Mouse (Mus musculus) G1E (cell line): Measurements from ENCODE around the gene Ccdc134. TPM values are rescaled to one million over a fixed set of nuclear protein-coding genes. Genes with fewer than 3 reads are reported as not detected.
A peak's percentile ranks its signal among the peaks of the same experiment; 100 is the strongest.

Source experiments
- ATAC-seq: 2 replicates; pipeline ENCODE4 v1.8.0; 2016; ENCODE audit warnings: mild to moderate bottlenecking; ENCODE audit not compliant: insufficient number of reproducible peaks, poor library complexity, low FRiP score, severe bottlenecking; ENCODE audit errors: extremely low read depth
- DNase-seq: peaks from one replicate; pipeline ENCODE4 v3.0.0; 2012; ENCODE audit warnings: low spot score
- H3K27me3 ChIP-seq: 2 replicates; pipeline ENCODE4 v1.6.1; 2012; ENCODE audit warnings: mild to moderate bottlenecking, low read length, inconsistent platforms; ENCODE audit not compliant: insufficient read depth
- H3K36me3 ChIP-seq: replicated peaks from 2 replicates; pipeline ENCODE3; 2012; ENCODE audit warnings: mild to moderate bottlenecking, inconsistent platforms
- H3K4me1 ChIP-seq: 2 replicates; pipeline ENCODE4 v1.6.1; 2012; ENCODE audit warnings: low read depth, low read length, inconsistent platforms, mixed read lengths; ENCODE audit not compliant: insufficient read depth
- H3K4me3 ChIP-seq: 2 replicates; pipeline ENCODE4 v1.5.1; 2012; ENCODE audit warnings: low read depth, mild to moderate bottlenecking, inconsistent platforms, low read length, moderate library complexity, mixed read lengths
- H3K9me3 ChIP-seq: replicated peaks from 2 replicates; pipeline ENCODE4 v1.6.1; 2012; ENCODE audit warnings: inconsistent platforms
- CTCF ChIP-seq: IDR thresholded peaks from 2 replicates; pipeline ENCODE4 v1.5.1; 2012; ENCODE audit warnings: low read depth, low read length, inconsistent platforms, mixed read lengths
- GATA1 ChIP-seq: IDR thresholded peaks from 2 replicates; pipeline ENCODE4 v1.6.1; 2012; ENCODE audit warnings: borderline replicate concordance, low read length, inconsistent platforms, mixed read lengths
- GATA2 ChIP-seq: IDR thresholded peaks from 2 replicates; pipeline ENCODE4 v1.6.1; 2012; ENCODE audit warnings: low read depth, low read length, inconsistent platforms, borderline replicate concordance
- POLR2AphosphoS5 ChIP-seq: IDR thresholded peaks from 2 replicates; pipeline ENCODE4 v1.6.1; 2012; ENCODE audit warnings: low read depth, low read length, inconsistent platforms; ENCODE audit not compliant: insufficient replicate concordance
- TAL1 ChIP-seq: conservative IDR thresholded peaks from 2 replicates; pipeline ENCODE4 v1.6.1; 2012; ENCODE audit warnings: low read depth, low read length, inconsistent platforms, mixed read lengths
- polyA plus RNA-seq: library from polyadenylated mRNA; stranded (reverse); fragments of >175 nt; gene quantifications from 2 replicates; pipeline ENCODE4 v1.2.3, GENCODE M21; 2012
- total RNA-seq, 2 experiments: library from RNA; stranded (forward) in 1 of 2; stranded (reverse) in 1 of 2; fragments of 200-1000 nt in 1 of 2; fragments of >200 nt in 1 of 2; fragmentation: Nextera tagmentation in 1 of 2; gene quantifications; 2 replicates each; pipeline ENCODE4 v1.2.3; 2014 to 2017

Ccdc134 gene
- total and polyA plus RNA-seq, 3 experiments = 9.0 to 29.7 (median 13.9) TPM

DNA sequence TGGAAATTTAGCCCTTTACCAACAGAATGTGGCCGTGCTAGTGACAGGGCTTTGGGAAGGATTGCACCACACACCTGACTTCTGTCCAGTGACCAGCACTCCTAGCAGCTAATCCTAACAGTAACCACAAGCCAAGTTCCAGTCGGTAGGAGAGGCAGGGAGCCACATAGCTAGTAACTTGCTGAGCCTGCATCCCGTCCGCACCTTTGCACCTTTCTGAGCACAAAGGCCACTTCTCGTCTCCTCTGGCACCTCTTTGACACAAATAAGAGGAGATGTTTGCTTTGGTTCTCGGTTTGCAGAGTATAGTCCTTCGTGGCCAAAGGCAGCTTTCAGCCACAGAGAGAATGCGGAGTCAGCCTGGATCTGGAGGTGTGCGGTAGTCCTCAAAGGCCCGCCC lies 56.9 kb downstream of the Ccdc134 start:
- peaks cover 63% of the 10 kb centered on the region for H3K4me1 ChIP-seq
- peaks cover 21% of the 10 kb centered on the region for H3K9me3 ChIP-seq
- peaks cover 100% of the 10 kb centered on the region for H3K36me3 ChIP-seq
- no peak for TF ChIP-seq CTCF
- no peak overlapping the region; the same call in 1 of the 2 replicates for H3K4me3 ChIP-seq
- H3K27me3 ChIP-seq = peaks cover 4% of the 10 kb centered on the region; the same call in 1 of the 2 replicates
- DNase-seq (no peak), ATAC-seq (no peak)

DNA sequence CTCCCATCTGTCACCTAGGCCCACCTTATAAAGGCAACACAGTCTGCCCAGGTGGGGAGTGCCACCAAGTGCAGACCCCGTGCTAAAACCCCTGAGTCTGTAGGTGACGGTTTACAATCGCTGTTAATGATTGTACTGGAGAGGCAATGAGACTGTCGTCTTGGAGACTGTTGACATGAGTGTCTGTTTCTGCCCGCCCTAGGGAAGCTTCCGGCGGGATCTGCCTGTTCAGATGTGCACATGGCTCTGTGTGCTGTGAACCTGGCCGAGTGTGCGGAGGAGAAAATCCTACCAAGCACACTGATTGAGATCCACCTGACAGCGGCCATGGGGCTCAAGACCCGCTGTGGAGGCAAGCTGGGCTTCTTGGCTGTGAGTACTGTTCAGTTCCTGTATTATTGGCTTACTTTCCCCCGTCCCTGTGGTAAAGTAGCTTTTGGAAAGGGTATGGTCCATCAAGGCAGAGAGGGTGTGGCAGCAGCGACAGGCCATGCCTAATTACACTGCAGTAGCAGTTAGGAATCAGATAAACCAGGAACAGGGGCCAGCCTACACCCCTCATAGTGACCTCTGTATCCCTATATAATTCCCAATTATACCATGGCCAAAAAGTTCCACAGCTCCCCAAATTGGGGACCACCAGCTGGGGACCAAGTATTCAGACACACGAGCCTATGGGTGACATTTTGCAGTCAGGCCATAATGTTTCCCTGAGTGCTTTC lies 57.5 kb downstream of the Ccdc134 start:
- peak overlapping the region; percentile 47; the same call in 1 of the 2 replicates for H3K4me3 ChIP-seq
- peaks cover 65% of the 10 kb centered on the region for H3K4me1 ChIP-seq

GRCm38 (mm10) chr15:82186131-82186530 lies 58.4 kb downstream of the Ccdc134 start:
- TF ChIP-seq GATA1 = no peak
- no peak for TF ChIP-seq GATA2
- peak; percentile 48; the same call in 1 of the 2 replicates for TF ChIP-seq TAL1
- no peak for TF ChIP-seq POLR2AphosphoS5
- TF ChIP-seq CTCF = no peak
- Histone ChIP-seq H3K36me3 (peaks cover 100% of the 10 kb centered on the region), H3K27me3 (peaks cover 4% of the 10 kb centered on the region; the same call in 1 of the 2 replicates), H3K9me3 (peaks cover 14% of the 10 kb centered on the region), H3K4me1 (peaks cover 64% of the 10 kb centered on the region), H3K4me3 (no peak overlapping the region; the same call in 1 of the 2 replicates)
- no peak for ATAC-seq
- DNase-seq = peak; percentile 39

More for the DNA sequence above, 57.5 kb downstream of the Ccdc134 start:
- no peak for DNase-seq
- TF ChIP-seq POLR2AphosphoS5 (no peak), GATA1 (no peak)
- no peak for ATAC-seq
- Histone ChIP-seq H3K36me3 (peaks cover 100% of the 10 kb centered on the region), H3K9me3 (peaks cover 16% of the 10 kb centered on the region), H3K27me3 (peaks cover 4% of the 10 kb centered on the region; the same call in 1 of the 2 replicates)

GRCm38 (mm10) chr15:82186931-82187330 lies 59.2 kb downstream of the Ccdc134 start:
- no peak overlapping the region for H3K4me3 ChIP-seq
- TF ChIP-seq CTCF (no peak), TAL1 (no peak), GATA2 (no peak), POLR2AphosphoS5 (no peak), GATA1 (no peak)
- DNase-seq = no peak
- peaks cover 100% of the 10 kb centered on the region for H3K36me3 ChIP-seq
- H3K27me3 ChIP-seq = peaks cover 2% of the 10 kb centered on the region; the same call in 1 of the 2 replicates
- ATAC-seq = no peak
- H3K4me1 ChIP-seq = peaks cover 61% of the 10 kb centered on the region
- peaks cover 10% of the 10 kb centered on the region for H3K9me3 ChIP-seq

DNA sequence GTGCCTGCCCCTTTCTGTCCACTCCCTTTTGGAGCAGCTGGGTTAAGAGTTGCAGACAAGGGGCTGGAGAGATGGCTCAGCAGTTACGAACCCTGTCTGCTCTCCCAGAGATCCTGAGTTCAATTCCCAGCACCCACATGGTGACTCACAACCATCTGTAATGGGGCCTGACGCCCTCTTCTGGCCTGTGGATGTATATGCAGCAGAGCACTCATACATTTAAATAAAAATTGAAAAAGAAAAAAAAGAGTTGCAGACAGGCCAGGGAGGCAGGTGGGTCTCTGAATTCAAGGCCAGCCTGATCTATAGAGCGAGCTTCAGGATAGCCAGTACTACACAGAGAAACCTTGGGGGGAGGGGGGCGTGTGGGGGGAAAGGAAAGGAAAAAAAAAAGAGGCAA lies 59.7 kb downstream of the Ccdc134 start:
- ATAC-seq (no peak), DNase-seq (no peak)
- Histone ChIP-seq H3K27me3 (no peaks in the 10 kb centered on the region), H3K4me1 (peaks cover 58% of the 10 kb centered on the region), H3K4me3 (no peak overlapping the region), H3K9me3 (peaks cover 6% of the 10 kb centered on the region), H3K36me3 (peaks cover 100% of the 10 kb centered on the region)
- TF ChIP-seq CTCF (no peak), TAL1 (no peak), GATA2 (no peak), POLR2AphosphoS5 (no peak), GATA1 (no peak)

- no peak for DNase-seq
- TF ChIP-seq GATA2 = no peak
- no peak for TF ChIP-seq POLR2AphosphoS5
- TF ChIP-seq CTCF = no peak
- TF ChIP-seq GATA1 = no peak
- no peak for TF ChIP-seq TAL1
- peaks cover 56% of the 10 kb centered on the region for H3K4me1 ChIP-seq
Observed at GRCm38 (mm10) chr15:82187924-82188323, 60.2 kb downstream of the Ccdc134 start.

More at GRCm38 (mm10) chr15:82187924-82188323, 60.2 kb downstream of the Ccdc134 start:
- Histone ChIP-seq H3K9me3 (peaks cover 4% of the 10 kb centered on the region; the same call in 1 of the 2 replicates), H3K27me3 (no peaks in the 10 kb centered on the region), H3K36me3 (peaks cover 100% of the 10 kb centered on the region), H3K4me3 (no peak overlapping the region)
- no peak for ATAC-seq
